Mouse (Mus musculus) midbrain, embryonic 16.5 days (tissue): ENCODE measurements at regions not wholly inside any gene's neighbourhood (a gene's known extent, or its start where the extent isn't known, plus 50 kb on each side); places are given as distances from the start of the nearest gene placed in this dataset.
"Not testable (repeated sequence)": the region's sequence is repeated elsewhere in the genome, so short reads cannot be mapped to it uniquely, and the experiment has no call there.

Experiments
- ATAC-seq: fragments of 200-750 bp; cut with Nextera tagmentation; 2 replicates; pipeline ENCODE4 v1.8.0; 2017; ENCODE audit warnings: moderate TSS enrichment
- H3K27ac ChIP-seq: fragments of 300-500 bp; sonication (generic); 2 replicates; pipeline ENCODE4 v1.5.1; 2014; ENCODE audit warnings: mild to moderate bottlenecking, low read length, mixed read lengths
- H3K27me3 ChIP-seq: fragments of 300-500 bp; sonication (generic); 2 replicates; pipeline ENCODE4 v1.6.1; 2014; ENCODE audit warnings: low read depth, low read length, mixed read lengths; ENCODE audit not compliant: control insufficient read depth, insufficient read depth
- H3K36me3 ChIP-seq: fragments of 300-500 bp; sonication (generic); 2 replicates; pipeline ENCODE4 v1.6.1; 2014; ENCODE audit warnings: mild to moderate bottlenecking, low read length, moderate library complexity, mixed read lengths; ENCODE audit not compliant: control insufficient read depth, insufficient read depth
- H3K4me1 ChIP-seq: fragments of 300-500 bp; sonication (generic); 2 replicates; pipeline ENCODE4 v1.6.1; 2014; ENCODE audit warnings: mild to moderate bottlenecking, low read length, mixed read lengths; ENCODE audit not compliant: control insufficient read depth, insufficient read depth
- H3K4me2 ChIP-seq: fragments of 300-500 bp; sonication (generic); 2 replicates; pipeline ENCODE4 v1.6.1; 2014; ENCODE audit warnings: mild to moderate bottlenecking, low read length, mixed read lengths
- H3K4me3 ChIP-seq: fragments of 300-500 bp; sonication (generic); 2 replicates; pipeline ENCODE4 v1.5.1; 2014; ENCODE audit warnings: low read depth, mild to moderate bottlenecking, low read length, moderate library complexity, mixed read lengths
- H3K9ac ChIP-seq: fragments of 300-500 bp; sonication (generic); 2 replicates; pipeline ENCODE4 v1.6.1; 2014; ENCODE audit warnings: low read depth, low read length, mixed read lengths
- H3K9me3 ChIP-seq: fragments of 300-500 bp; sonication (generic); replicated peaks from 2 replicates; pipeline ENCODE4 v1.6.1; 2014; ENCODE audit warnings: mild to moderate bottlenecking, low read length, mixed read lengths; ENCODE audit not compliant: control insufficient read depth, poor library complexity, severe bottlenecking
- WGBS: fragments of 180-500 bp; shearing (Covaris S2); extraction: QIAGEN DNeasy Blood & Tissue Kit; methylation state at CpG from one replicate; pipeline ENCODE4 v1.1.7; 2014; 5-methylcytosine and 5-hydroxymethylcytosine counted together

DNA sequence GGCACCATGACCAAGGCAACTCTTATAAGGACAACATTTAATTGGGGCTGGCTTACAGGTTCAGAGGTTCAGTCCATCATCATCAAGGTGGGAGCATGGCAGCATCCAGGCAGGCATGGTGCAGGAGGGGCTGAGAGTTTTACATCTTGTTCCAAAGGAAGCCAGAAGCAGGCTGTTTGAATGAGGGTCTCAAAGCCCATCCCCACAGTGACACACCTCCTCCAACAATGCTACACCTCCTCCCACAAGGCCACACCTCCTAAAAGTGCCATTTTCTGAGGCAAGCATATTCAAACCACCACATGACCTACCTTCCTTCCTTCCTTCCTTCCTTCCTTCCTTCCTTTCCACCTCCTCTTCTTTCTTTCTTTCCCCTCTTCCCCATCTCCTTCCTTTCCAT lies 84.5 kb upstream of the Cpsf6 start:
- not testable (repeated sequence) for H3K4me2 ChIP-seq, H3K9ac ChIP-seq, ATAC-seq, H3K4me1 ChIP-seq, H3K27me3 ChIP-seq, H3K36me3 ChIP-seq, H3K27ac ChIP-seq, H3K4me3 ChIP-seq, H3K9me3 ChIP-seq

GRCm38 (mm10) chr10:117463636-117464035 lies 83.8 kb upstream of the Cpsf6 start:
- ATAC-seq: no peak
- H3K27me3 ChIP-seq: no peaks in the 10 kb centered on the region
- H3K36me3 ChIP-seq: no peaks in the 10 kb centered on the region
- H3K27ac ChIP-seq: no peak overlapping the region
- whole genome bisulfite sequencing: 93% methylated on average over 8 of the region's 8 CpGs
- no peaks in the 10 kb centered on the region for H3K9me3 ChIP-seq
- H3K4me1 ChIP-seq: no peaks in the 10 kb centered on the region
- H3K9ac ChIP-seq: no peak overlapping the region
- no peak overlapping the region for H3K4me3 ChIP-seq
- H3K4me2 ChIP-seq: no peak overlapping the region

- H3K36me3 ChIP-seq: no peaks in the 10 kb centered on the region
- no peak overlapping the region for H3K27ac ChIP-seq
- no peaks in the 10 kb centered on the region for H3K27me3 ChIP-seq
- no peak for ATAC-seq
- H3K4me2 ChIP-seq: no peak overlapping the region
- H3K4me1 ChIP-seq: no peaks in the 10 kb centered on the region
- H3K9ac ChIP-seq: no peak overlapping the region
- WGBS: 96% methylated on average over 4 of the region's 4 CpGs
- H3K9me3 ChIP-seq: no peaks in the 10 kb centered on the region
- H3K4me3 ChIP-seq: no peak overlapping the region
These were observed 83.1 kb upstream of the Cpsf6 start for GRCm38 (mm10) chr10:117462921-117463320.

DNA sequence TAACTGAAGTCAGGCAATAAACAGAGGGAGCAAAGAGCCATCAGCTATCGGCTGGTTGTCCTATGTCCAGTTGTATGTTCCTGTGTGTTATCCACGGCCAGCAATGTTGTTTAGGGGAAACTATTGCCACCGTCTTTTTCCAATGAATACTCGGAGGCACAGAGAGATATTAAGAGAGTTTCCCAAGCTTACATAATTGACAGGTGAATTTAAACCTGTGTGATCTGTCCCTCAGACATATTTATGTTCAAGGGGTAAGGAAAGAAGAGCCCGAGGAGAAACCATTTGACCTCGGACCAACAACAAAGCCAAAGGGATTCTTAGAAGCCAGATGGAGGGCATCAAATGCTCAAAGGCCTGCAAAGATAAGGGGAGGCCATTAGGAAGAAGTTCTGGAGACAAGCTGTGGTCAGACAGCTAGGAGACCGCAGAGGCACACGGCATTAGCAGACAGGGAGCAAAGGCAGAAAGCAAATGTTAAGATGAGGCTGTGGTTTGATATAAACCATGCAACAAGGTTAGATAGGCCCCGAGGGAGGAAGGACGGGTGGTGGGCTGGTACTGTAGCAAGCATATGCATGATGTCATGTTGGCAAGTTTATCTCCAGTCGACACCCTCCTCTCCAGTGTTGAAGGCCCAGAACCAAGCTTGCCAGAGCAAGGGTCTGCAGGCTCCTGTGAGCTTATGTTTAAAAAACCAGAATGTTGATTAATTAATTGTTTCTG lies 82.1 kb upstream of the Cpsf6 start:
- Histone ChIP-seq H3K4me3 (no peak overlapping the region), H3K4me2 (no peak overlapping the region), H3K4me1 (no peaks in the 10 kb centered on the region), H3K36me3 (no peaks in the 10 kb centered on the region), H3K9ac (no peak overlapping the region), H3K27ac (no peak overlapping the region), H3K9me3 (no peaks in the 10 kb centered on the region), H3K27me3 (no peaks in the 10 kb centered on the region)
- WGBS: 87% methylated on average over 11 of the region's 11 CpGs
- ATAC-seq: no peak

DNA sequence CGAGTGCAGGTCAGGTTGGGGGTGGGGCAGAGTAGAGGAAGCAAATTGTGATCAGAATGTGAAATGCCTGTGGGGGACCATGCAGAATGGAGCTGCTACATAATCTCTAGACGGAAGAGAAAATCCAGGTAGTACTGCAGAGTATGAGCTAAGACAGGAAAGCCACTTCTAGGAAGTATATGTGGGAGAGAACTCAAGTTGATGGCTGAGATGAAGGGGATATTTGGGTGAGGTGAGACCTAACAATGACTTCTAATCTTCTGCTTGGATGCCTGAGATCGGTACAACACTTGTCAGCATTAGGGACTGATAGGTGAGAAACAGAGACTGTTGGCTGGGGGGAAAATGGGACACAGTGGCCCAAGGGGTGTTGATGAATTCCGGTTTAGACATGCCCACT lies 81.4 kb upstream of the Cpsf6 start:
- H3K36me3 ChIP-seq: no peaks in the 10 kb centered on the region
- no peaks in the 10 kb centered on the region for H3K27me3 ChIP-seq
- no peak overlapping the region for H3K27ac ChIP-seq
- no peak for ATAC-seq
- H3K9ac ChIP-seq: no peak overlapping the region
- no peak overlapping the region for H3K4me2 ChIP-seq
- no peaks in the 10 kb centered on the region for H3K4me1 ChIP-seq
- H3K4me3 ChIP-seq: no peak overlapping the region
- H3K9me3 ChIP-seq: no peaks in the 10 kb centered on the region
- 83% methylated on average over 4 of the region's 4 CpGs for WGBS

- Histone ChIP-seq H3K4me1 (no peaks in the 10 kb centered on the region), H3K27ac (no peak overlapping the region), H3K36me3 (no peaks in the 10 kb centered on the region), H3K9ac (no peak overlapping the region), H3K4me3 (no peak overlapping the region), H3K9me3 (no peaks in the 10 kb centered on the region), H3K27me3 (no peaks in the 10 kb centered on the region), H3K4me2 (no peak overlapping the region)
- no peak for ATAC-seq
- WGBS: 95% methylated on average over 6 of the region's 6 CpGs
These were observed 80.5 kb upstream of the Cpsf6 start for GRCm38 (mm10) chr10:117460366-117460730.

- no peaks in the 10 kb centered on the region for H3K27me3 ChIP-seq
- H3K36me3 ChIP-seq: no peaks in the 10 kb centered on the region
- no peak overlapping the region for H3K9ac ChIP-seq
- no peak overlapping the region for H3K4me3 ChIP-seq
- H3K4me2 ChIP-seq: no peak overlapping the region
- no peak for ATAC-seq
- H3K27ac ChIP-seq: no peak overlapping the region
- 92% methylated on average over 10 of the region's 10 CpGs for WGBS
- H3K4me1 ChIP-seq: no peaks in the 10 kb centered on the region
- H3K9me3 ChIP-seq: no peaks in the 10 kb centered on the region
These were observed 80.0 kb upstream of the Cpsf6 start for GRCm38 (mm10) chr10:117459651-117460365.

GRCm38 (mm10) chr10:117459041-117459475 lies 79.2 kb upstream of the Cpsf6 start:
- no peaks in the 10 kb centered on the region for H3K4me1 ChIP-seq
- H3K4me2 ChIP-seq: no peak overlapping the region
- no peak overlapping the region for H3K27ac ChIP-seq
- no peak overlapping the region for H3K4me3 ChIP-seq
- no peaks in the 10 kb centered on the region for H3K9me3 ChIP-seq
- 95% methylated on average over 2 of the region's 2 CpGs for WGBS
- no peak overlapping the region for H3K9ac ChIP-seq
- no peaks in the 10 kb centered on the region for H3K36me3 ChIP-seq
- no peak for ATAC-seq
- no peaks in the 10 kb centered on the region for H3K27me3 ChIP-seq

- Histone ChIP-seq H3K9me3 (no peaks in the 10 kb centered on the region), H3K27me3 (no peaks in the 10 kb centered on the region), H3K9ac (no peak overlapping the region), H3K36me3 (no peaks in the 10 kb centered on the region), H3K27ac (no peak overlapping the region), H3K4me3 (no peak overlapping the region), H3K4me1 (no peaks in the 10 kb centered on the region), H3K4me2 (no peak overlapping the region)
- 82% methylated on average over 11 of the region's 11 CpGs for WGBS
- no peak for ATAC-seq
These were observed 78.6 kb upstream of the Cpsf6 start for GRCm38 (mm10) chr10:117458271-117459040.
